Mouse (Mus musculus): ENCODE measurements around the gene Tspan3.

Gene Tspan3

DNA sequence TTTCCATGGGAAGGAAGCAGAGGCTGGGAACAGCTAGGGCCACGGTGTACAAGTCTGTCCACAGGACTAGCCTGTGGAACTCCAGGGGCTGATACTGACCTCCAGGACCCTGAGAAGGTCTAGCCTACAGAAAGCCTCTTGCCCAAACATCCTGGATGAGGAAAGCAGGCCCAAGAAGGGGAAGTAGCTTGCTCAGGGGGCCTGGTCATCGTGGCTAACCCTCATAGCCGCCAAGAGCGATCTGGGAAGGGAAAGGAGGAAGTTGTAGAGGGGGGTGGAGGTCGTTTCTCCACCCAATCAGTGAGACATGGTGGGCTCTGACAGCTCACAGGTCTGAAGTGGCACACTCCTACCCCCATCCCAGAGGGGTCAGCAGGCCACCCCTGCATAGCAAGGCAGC lies 57.1 kb downstream of the Tspan3 start:
- no peak for DNase-seq (ENCODE audit: low spot score)

DNA sequence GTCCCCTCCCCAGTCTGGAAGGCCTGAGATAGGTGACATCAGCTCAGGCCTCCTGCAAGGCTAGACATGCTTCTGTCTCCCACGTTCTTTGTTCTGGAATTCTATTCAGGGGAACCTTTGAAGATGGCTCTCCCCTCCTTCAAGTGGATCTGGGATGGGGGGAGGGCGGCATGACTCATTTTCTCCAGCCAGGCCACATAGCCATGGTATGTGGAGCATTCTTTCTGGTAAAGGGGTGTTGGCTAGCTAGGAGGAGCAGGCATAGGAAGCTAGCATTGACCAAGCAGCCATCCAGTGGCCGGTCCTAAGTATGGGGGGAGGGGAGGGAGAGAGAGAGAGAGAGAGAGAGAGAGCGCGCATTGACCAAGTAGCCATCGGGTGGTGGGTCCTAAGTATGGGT lies 57.8 kb downstream of the Tspan3 start:
- DNase-seq (ENCODE audit: low spot score) = no peak

GRCm38 (mm10) chr9:56106274-56107072 lies 58.8 kb downstream of the Tspan3 start:
- DNase-seq (ENCODE audit: low spot score) = no peak

GRCm38 (mm10) chr9:56104921-56105320 lies 60.4 kb downstream of the Tspan3 start:
- DNase-seq (ENCODE audit: low spot score) = no peak

DNA sequence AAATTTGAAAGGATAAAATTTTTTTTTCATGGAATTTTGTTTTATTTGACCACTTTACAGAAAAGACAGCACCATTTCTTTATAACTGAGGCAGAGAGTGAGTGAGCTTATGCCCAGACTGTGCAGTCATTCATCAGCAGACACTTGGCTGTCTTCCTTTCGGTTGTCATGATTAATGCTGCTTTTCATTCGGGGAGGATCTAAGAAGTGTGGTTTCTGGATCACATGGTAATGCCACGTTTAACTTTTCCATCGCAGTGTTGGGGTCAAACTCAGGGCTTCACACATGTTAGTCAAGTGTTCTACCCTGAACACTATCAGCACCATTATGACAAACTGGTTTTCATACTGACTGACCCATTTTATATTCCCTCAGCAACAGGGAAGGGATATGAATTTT lies 64.3 kb downstream of the Tspan3 start:
- no peak for DNase-seq (ENCODE audit: low spot score)

GRCm38 (mm10) chr9:56100041-56100522 lies 65.2 kb downstream of the Tspan3 start:
- DNase-seq (ENCODE audit: low spot score) = no peak

DNA sequence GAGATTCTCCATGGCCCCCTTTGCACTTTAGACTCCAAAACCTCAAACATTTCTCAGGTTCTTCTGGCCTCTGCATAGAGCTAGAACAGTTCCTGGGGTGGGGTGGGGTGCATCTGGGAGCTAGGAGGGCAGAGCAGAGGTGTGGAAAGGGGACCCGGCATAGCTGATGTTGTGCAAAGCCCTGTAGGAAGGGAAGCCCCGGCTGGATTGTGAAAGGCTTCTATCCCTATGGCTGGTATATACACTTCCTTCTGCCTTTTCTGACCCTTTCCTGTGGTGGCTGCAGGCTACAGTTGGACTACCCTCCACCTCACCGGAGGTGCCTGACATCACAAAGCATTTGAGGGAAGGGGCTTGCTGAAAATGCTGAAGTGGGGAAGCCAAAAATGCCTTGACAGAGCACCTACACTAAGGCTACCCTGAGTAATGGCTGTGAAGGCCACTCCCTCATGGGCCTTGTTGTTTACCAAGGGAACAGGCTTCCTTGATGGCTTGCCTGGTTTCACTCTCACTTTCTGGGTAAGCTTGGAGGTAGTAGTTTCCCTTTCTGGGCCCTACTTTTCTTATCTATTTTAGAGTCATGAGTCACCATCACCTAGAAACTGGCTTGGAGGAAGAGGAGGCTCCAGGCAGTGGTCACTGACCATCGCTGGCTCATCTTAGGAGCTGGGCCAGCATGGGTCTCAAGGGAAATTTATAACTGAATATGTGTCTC lies 67.5 kb downstream of the Tspan3 start:
- no peak for DNase-seq (ENCODE audit: low spot score)

DNA sequence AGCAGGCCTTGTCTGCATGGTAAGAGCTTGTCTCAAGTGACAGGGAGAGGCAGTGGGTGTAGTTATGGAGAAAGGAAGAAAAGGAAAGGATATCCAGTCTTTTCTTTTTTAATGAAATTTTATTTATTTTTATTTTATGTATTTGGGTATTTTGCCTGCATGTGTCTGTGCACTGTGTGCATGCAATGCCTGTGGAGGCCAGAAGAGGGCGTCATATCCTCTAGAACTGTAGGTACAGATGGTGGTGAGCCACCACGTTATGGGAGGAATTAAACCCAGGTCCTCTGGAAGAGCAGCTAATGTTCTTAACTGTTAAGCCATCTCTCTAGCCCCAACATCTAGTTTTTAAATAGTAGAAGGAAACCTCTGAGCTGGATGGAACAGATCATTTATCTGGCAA lies 73.2 kb downstream of the Tspan3 start:
- DNase-seq (ENCODE audit: low spot score) = no peak

- no peak for DNase-seq (ENCODE audit: low spot score)
Measured at GRCm38 (mm10) chr9:56090546-56091225, 74.6 kb downstream of the Tspan3 start.

GRCm38 (mm10) chr9:56089778-56090520 lies 75.3 kb downstream of the Tspan3 start, which contains the start of gene Pstpip1:
Pstpip1 (plus strand) TSS chr9:56089962.
- DNase-seq (ENCODE audit: low spot score) = no peak

DNA sequence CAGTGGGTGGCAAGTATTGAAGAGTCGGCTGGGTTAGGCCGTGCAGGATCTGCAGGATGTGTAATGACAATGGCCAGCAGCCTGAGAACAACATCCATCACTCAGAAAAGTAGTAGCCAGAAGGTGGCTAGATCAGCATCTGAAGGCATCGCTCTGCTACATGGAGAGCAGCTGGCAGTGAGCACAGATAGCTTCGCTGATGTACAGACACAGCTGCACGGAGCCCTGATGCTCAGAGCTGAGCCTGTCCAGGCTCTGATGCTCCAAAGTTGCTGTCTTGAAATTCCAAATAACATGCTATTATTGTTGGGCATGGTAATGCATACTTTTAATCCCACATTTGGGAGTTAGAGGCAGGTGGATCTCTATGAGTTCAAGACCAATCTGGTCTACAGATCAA lies 78.8 kb downstream of the Tspan3 start:
- DNase-seq (ENCODE audit: low spot score) = no peak
